Mouse (Mus musculus) T-helper 17 cell (primary cell): ENCODE measurements around the gene Gm12184.
"Not testable (repeated sequence)": the region's sequence is repeated elsewhere in the genome, so short reads cannot be mapped to it uniquely, and the experiment has no call there.

Experiments used
- in situ Hi-C, 2 experiments: fragments of 300-600 bp; cut with MboI, MseI; formaldehyde crosslinking; loops; 1 replicate in 1 of 2; 2 replicates in 1 of 2; pipeline ENCODE4 v1.15.1; 2025; ENCODE audit warnings: high pct_unique_total_duplicates in 2 of 2

Gm12184 gene

DNA sequence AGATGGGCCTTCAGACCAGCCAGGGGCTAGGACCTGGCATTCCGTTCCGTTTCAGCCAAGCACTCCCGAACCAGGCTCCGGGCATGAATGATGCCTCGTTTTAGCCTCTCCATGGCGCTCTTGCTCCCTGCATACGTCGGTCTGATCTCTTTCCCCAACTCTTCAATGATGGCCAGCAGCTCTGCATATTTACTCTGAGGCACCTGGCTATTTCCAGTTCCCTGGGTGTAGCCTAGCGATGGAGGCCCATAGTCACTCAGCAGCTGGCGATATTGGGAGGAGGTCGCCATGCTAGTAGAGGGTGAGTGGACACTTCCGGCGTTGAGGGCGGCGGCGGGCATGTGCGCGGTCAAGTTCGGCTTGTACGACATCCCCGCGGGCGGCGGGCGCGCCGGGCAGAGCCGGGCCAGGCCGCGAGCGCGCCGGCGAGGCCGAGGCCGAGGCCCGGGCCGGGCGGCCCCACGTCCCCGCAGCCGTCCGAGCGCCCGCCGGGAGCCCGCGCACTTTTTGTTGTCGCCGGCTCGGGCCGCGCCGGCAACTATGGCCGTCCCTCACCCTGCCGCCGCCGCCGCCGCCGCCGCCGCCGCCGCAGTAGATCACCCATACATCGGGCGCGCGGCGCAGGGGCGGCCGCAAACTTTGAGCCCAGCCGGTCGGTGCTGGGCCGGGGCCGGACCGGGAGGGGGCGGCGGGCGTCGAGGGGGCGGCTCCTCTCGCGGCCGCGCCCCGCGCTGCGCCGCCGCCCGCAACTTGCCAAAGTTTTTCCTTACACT, at the start of gene Gm12184, which contains the start of gene Trim7:
Gene Gm12184 (minus strand): TSS at position 677 of the 773 bp plus-strand sequence.
Gene Trim7 (plus strand): TSS at position 162 of the 773 bp plus-strand sequence.
- in situ Hi-C loops = not testable (repeated sequence)

DNA sequence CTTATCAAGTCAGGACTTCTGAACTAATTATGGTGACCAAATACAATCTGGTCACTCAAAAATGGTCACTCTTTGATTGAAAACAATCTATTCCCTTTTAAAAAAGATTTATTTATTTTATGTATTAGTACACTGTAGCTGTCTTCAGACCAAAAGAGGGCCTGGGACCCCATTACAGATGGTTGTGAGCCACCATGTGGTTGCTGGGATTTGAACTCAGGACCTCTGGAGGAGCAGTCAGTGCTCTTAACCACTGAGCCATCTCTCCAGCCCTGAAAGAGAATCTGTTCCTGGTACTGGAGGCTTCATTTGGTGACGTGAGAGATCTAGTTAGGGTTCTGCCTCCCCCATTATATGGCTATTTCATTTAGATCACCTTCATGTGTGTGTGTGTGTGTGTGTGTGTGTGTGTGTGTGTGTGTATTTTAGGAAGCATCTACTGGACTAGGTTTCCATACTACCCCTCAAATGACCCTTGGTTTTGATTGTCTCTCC, 48.9 kb upstream of the Gm12184 start:
- in situ Hi-C loops = loop anchor here in 1 of 2 experiments (10.0 kb wide), 1 partner anchor 99 kb away; the partner anchor contains the start of genes 9930111J21Rik1 and Olfr56

DNA sequence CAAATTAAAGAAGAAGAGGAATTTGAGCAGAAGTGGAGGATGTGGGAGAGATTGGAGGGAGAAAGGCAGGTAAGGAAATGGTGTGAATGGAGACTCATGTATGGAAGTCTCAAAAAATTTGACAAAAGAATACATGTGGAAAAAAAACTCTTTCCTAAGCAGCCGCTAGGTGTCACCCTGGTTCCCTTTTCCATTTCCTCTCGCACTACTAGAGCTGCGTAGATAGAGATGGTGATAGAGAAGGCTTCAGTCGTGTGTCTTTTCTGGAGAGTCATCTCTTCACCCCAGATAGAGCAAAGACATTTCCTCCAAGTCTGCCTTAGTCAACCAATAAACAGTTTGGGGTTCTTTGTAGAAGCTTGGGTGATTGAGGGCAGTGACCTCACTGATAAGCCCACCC, 48.0 kb upstream of the Gm12184 start:
- in situ Hi-C loops = loop anchor here (5.0 to 10.0 kb wide), 5 partner anchors 100 to 398 kb away; partner anchors contain the start of genes 9930111J21Rik1 (in 1 of the 2) and Olfr56 (in 1 of the 2)

DNA sequence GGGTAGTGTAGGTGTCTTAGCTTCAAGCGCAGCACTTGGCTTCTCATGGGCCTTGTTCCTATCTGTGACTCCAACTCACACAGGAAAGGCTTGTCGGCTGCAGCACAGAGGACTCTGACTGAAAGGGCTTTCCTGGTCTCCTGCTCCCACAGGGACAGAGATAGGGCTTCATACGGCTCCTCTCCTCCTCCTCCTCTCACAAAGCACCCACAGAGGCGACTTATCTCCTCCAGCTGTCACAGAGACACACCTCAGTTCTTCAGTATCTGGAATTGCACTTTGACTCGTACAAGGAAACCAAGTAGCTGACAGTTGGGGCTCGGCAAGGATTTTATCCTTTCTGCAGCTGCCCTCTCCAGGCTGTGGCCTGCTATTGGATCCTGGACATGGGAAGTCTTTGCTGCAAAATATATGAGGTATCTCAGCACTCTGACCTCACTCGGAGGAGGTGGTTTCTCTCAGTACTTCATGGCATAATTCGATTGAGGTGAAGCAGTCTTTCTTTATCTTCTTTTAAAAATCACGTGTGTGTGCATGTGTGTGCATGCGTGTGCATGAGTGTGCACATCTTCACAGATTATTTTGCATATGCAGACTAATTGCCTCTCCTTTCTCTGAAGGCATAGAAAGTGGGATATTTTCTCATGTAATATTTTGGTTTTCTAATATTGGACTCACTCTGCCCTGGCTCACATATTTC, 47.3 kb upstream of the Gm12184 start:
- in situ Hi-C loops = loop anchor here (5.0 to 10.0 kb wide), 5 partner anchors 101 to 399 kb away; partner anchors contain the start of genes 9930111J21Rik1 (in 1 of the 2) and Olfr56 (in 1 of the 2)

DNA sequence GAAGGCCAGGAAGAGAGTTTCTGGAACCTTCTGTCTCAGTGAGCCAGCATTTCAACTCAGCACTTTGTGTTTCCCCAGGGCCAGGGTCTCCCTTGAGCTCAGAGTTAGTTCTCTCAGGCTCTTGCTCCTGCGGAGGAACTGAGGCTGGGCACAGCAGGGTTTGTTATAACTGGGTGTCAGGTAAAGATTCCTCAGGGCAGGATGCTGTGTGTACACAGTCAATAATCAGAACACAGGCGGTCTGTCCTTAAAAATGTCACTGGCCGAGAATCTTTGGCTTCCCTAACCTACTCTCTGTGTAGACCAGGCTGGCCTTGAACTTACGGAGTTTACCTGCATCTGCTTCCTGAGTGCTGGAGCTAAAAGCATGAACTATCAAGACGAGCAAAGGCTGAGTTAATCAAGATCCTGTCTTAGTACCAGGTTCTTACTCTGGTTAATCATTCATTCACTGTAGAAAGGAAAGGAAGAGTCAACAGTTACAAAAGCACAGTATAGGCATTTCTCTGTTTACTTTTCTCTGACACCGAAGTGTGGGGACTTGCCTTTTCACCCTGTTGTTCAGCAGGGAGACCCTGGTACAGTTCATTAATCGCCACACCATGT, 46.3 kb upstream of the Gm12184 start:
- in situ Hi-C loops = loop anchor here (5.0 to 10.0 kb wide), 5 partner anchors 102 to 400 kb away; partner anchors contain the start of genes 9930111J21Rik1 (in 1 of the 2) and Olfr56 (in 1 of the 2)

DNA sequence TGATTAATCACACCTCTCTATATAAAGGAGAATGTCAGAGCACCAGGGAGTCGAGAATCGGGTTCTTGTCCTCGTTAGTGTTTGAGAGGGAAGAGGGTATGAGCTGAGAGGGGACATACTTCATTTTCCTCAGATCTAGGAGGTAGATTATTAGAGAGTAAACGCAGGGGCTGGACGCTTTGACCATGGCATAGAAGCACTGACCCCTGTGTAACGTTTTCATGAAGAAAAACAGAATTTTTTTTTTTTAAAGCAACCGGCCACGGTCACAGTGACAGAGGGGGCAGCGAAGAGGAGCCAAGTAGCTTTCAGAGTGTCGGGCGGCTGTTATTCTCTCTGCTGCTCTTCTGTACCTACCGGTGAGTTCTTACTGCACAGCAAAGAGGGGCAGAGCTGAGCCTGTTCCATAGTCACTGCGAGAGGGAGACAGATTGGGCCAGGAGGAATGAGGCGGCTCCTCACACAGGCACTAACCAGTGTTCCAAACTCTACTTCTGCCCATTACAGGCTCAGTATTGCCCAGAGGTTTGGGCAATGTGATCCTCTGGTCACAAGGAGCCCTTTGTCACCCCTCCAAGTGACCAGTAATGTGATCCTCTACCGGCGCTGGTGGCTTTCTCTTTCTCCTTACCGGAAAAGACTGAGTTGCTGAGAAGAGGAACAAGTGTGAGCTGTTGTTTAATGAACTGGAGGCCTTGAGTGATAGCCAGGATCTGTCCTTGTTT, 45.5 kb upstream of the Gm12184 start:
- in situ Hi-C loops = loop anchor here (5.0 to 10.0 kb wide), 5 partner anchors 103 to 400 kb away; partner anchors contain the start of genes 9930111J21Rik1 (in 1 of the 2) and Olfr56 (in 1 of the 2)

DNA sequence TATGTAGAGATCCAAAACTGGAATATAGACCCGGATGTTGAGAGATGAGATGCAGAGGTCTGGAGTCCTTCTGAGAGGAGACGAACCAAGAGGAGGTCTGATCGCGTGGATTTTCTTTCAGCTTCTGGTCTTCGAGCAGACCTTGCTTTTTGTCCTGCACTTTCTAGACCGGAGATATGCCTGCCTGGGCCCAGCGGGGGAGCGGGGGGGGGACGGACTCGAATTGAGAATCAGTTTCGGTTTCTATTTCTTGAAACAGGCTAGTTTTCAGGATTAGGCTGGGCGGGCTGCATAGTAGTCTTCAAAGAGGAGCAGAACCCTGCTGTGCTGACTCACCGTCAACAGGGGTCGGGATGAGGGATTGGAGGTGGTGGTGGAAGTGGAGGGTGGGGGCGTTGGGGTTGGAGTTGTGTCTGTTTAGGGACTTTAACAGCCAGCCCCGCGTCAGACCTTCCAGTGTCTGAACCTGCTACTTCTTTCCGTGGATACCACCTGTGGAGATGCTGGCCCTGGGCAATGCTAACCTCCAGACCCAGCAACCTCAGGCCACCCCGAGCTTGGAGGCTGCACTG, 44.8 kb upstream of the Gm12184 start, which contains the start of gene Irgm1:
Gene Irgm1 (minus strand): TSS at position 483 of the 572 bp plus-strand sequence.
- in situ Hi-C loops = loop anchor here (5.0 to 10.0 kb wide), 5 partner anchors 104 to 401 kb away; partner anchors contain the start of genes 9930111J21Rik1 (in 1 of the 2) and Olfr56 (in 1 of the 2)

DNA sequence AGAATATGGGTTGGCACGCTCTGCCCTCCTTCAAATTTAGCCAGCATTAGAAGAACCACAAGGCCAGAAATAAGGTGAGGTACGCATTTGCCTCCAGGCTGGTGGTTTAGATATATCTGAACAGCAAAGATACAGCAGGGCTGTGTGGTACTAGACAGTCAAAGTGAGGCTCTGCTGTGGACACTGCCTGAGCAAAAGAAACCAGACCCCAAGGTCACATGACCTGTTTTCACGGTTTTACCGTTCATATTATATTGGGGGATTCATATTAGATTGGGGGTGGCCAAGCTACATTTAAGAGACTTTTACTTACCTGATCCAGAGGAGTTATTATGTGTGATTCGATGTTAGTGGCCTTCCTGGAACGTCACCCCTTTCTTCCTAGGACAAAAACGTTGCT, 44.3 kb upstream of the Gm12184 start:
- in situ Hi-C loops = loop anchor here (5.0 to 10.0 kb wide), 5 partner anchors 104 to 402 kb away; partner anchors contain the start of genes 9930111J21Rik1 (in 1 of the 2) and Olfr56 (in 1 of the 2)

DNA sequence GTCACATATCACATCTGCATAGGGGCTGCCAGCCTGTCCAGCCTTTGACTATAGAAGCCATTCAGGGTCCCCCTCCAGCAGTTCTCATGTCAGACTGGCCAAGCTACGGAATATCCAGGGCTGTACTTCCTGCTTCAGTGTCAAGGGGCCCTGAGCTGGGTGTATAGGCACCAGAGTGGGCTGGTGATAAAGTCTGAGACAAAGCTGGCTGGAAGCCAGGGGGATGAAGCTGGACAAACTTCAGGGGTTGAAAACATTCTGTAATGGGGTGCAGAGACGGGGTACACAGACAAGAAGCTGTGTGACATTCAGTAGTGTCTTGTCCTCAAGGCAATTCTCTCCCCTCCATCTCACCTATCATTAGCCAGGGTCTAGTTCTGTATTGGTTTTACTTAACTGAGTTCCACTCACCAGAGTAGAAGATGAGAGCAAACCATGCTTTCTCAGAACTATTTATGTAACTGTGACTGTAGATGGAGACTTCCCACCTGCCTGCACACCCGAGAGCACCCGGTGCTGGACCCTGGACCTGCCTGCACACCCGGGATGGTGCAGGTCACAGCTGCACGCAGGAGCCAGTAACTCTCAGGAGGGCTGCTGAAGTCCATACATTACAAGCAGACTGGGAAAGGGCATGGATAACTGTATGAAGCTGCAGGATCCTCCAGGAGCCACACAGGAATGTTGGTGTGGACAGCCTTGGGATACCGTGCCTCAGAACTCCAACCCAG, 43.1 kb upstream of the Gm12184 start:
- in situ Hi-C loops = loop anchor here (5.0 to 10.0 kb wide), 5 partner anchors 105 to 403 kb away; partner anchors contain the start of genes 9930111J21Rik1 (in 1 of the 2) and Olfr56 (in 1 of the 2)

DNA sequence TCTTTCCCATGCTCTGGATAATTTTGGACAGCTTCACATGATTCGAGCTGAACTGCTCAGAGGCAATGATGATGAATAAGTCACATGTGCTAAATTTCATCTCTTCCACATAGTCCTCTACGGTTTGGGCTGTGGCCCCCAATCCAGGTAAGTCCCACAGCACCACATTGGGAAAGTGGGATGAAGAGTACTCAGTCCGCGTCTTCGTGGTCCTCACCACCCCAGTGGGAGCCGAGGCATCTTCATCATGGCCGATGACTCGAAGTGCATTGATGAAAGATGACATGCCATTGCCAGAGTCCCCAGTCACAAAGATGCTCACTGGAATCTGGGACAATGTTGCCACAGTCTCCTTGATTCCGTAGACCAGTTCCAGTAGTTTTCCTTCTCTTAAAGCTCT, 40.0 kb upstream of the Gm12184 start:
- in situ Hi-C loops = no loop called here

DNA sequence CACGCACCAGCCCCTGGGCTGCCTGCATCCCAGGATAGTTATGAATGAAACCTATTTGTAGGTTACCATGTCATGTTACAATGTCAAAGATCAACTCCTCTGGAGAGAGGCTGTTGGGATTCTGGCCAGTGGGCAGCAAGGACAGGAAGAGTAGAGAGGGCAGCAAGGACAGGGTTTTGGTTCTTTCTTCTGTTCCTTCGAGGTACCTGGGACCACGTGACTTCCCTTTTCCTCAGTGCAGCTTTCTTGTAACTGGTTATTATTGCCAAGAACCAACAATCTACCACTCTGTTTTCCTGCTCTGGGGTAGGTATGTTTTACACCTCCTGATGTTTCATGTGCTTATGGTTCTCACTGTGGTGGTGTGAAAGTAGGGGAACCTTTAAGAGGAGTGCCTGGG, 37.4 kb upstream of the Gm12184 start:
- in situ Hi-C loops = loop anchor here in 1 of 2 experiments (5.0 kb wide), 1 partner anchor 398 kb away; no protein-coding TSS in a partner anchor

DNA sequence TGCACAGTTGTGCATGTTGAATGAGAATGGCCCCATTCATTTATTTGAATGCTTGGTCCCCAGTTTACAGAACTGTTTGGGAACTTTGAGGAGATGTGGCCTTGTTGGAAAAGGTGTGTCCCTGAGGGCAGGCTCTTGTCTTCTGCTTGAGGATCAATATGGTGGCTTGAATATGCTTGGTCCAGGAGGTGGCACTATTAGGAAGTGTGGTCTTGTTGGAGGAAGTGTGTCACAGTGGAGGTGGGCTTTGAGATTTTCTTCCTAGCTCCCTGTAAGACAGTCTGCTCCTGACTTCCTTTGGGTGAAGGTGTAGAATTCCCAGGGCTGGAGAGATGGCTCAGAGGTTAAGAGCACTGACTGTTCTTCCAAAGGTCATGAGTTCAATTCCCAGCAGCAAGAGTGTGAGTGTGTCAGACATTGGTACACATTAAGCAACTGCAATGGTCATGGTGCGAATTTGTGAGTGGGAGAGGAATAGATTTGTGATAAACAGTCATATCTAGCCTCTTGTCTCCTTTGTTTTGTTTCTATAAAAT, 36.4 kb upstream of the Gm12184 start:
- in situ Hi-C loops = loop anchor here in 1 of 2 experiments (5.0 kb wide), 1 partner anchor 399 kb away; no protein-coding TSS in a partner anchor

DNA sequence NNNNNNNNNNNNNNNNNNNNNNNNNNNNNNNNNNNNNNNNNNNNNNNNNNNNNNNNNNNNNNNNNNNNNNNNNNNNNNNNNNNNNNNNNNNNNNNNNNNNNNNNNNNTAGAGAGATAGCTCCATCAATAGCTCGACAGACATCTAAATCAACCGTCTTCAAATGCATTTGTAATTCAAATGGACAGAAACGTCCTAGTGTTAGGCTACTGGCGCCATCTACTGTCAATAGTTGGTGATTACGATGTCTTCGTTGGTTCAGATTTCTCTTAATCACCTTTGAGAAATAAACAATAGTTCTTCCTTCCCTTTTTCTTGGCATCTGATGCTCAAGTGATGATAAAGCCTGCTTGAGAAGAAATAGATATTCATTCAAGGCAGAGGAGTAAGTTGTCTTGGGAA, 32.6 kb upstream of the Gm12184 start:
- in situ Hi-C loops = loop anchor here in 1 of 2 experiments (5.0 kb wide), 1 partner anchor 67 kb away; no protein-coding TSS in a partner anchor

DNA sequence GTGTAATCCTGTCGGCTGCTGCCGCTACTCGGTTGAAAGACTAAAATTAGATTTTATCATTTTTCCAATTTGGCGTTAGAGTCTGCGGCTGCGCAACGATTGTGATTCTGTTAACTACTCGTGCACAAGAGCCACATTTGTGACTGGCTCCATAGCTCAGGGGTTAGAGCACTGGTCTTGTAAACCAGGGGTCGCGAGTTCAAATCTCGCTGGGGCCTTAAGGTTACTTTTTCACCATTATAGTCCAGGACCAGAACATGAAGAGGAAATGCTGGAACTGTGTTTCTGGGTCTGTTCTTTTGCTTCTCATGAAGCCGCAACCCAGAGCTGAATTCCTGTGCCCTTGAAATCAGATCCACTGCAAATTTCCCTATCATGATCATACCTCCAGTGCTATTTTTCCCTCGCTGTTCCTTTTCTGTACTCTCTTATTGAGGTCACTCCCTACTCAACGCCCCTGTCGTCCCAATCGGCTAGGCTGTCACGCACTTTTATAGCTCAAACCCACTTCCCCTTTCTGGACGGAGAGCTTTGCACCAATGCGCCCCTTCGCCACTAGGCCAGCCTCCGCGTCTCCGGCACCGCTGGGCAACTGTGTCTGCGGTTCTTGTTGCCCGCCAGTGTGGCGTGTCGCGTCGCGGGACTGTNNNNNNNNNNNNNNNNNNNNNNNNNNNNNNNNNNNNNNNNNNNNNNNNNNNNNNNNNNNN, 27.2 kb upstream of the Gm12184 start:
- in situ Hi-C loops = loop anchor here in 1 of 2 experiments (5.0 kb wide), 1 partner anchor 61 kb away; no protein-coding TSS in a partner anchor

DNA sequence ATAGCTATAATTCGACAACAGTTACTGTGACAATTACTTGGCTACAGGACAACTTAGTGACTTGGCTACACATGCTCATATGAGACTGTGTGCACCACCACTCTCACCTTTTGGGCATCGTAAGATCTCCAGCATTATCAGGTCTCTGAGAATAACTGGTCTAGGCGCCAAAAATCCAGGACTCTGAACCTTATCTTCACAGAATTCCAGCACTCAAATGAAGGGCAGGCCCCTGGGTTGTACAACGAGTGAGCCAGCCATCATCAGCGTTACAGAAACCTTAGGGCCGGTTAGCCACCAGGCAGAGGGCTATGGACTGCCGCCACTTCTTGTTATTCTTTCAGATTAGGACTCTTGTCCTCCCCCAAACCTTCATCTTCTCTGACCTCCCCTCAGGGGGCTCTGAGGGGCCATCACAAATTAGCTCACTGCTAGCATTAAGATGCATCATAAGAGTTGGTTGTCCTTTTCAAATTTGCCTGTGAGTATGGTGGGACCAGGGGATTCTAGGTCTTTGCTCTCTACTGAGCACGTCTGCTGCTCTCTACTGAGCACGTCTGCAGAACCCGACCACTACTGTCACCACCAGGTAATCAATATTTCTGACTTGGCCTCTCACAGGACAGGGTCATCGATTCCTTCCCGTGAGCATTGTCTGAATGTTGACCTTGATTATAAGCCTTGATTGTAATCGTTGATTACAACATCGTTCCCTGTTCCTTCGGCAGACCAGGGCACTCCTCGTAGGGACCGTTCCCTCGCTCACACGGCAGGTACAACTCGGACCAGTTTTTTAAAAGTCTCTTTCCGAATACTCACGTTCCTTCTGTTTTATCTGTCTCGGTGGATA, 26.4 kb upstream of the Gm12184 start:
- in situ Hi-C loops = loop anchor here in 1 of 2 experiments (5.0 kb wide), 1 partner anchor 61 kb away; no protein-coding TSS in a partner anchor

DNA sequence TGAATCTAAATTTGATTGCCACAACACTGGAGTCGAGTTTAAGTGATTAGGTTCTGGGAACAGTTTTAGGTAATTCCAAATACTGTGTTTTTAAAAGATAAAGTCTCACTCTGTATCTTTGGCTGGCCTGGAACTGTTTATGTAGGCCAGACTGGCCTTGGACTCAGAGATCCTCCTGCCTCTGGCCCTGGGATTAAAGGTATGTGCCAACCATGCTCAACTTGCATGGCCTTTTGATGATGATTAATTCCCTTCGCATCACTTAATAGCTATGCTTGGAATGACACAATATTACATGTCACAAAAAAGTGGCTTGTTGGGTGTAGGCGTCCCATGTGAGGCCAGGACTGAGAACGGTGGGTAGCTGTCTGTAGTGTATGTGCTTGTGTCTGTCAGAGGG, 25.7 kb upstream of the Gm12184 start:
- in situ Hi-C loops = loop anchor here in 1 of 2 experiments (5.0 kb wide), 1 partner anchor 60 kb away; no protein-coding TSS in a partner anchor
